Mouse (Mus musculus) right cerebral cortex, postnatal 36 days (tissue): ENCODE measurements around the gene Cdc20.

Experiments used
- DNase-seq, 2 experiments: peaks; one replicate each; pipeline ENCODE4 v3.0.0; 2022; ENCODE audit warnings: low spot score in 2 of 2, mixed read lengths in 1 of 2

Cdc20 gene

DNA sequence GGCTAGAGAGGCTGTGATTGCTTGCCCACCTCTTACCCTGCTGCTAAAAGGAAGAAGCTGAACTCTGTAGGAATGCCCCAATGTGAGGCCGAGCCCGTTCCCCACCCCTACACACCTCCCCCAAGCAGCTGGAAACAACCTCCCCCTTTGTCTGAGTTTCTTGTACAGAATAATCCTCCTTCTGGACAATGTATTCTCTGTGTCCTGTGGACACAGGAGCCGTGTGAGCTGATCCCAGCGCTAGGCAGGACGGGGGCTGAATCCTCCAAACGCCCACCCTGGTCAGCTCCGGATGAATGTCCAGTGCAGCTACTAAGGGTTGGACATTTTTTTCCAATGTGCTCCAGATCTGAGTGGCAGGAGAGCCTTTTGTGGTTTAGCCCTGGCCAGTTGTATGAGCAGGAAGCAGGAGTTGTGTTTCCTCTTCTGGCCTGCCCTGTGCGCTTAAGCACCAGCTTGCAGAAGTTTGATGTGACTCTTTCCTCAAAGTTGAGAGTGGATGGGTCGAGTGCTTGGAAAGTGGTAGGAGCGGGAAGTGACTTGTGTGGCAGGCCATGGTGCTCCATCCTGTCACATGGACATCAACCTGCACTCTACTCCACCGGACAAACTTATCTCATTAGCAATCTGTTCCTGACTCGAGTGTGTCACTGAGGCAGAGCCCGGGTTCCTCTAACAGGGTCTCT is 19.9 kb downstream of the Cdc20 start:
- no peak for DNase-seq

- peak in 1 of 2 experiments; percentile 51 for DNase-seq
These were observed 20.8 kb downstream of the Cdc20 start for GRCm38 (mm10) chr4:118416329-118416728.

GRCm38 (mm10) chr4:118415779-118416178 is 21.4 kb downstream of the Cdc20 start:
- no peak for DNase-seq

DNA sequence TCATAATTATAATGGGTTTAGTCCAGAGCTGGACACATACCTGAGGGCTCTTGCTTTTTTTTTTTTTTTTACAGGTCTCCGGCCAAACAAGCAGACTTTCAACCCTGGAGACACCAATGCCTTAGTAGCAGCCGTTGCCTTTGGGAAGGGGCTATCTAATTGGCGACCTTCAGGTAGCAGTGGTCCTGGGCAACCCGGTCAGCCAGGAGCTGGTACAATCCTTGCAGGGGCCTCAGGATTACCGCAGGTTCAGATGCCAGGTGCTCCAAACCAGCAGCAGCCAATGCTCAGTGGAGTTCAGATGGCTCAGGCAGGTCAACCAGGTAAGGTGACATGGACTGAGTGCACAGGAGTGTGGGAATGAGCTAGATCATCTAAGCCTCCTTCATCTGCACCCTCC is 23.6 kb downstream of the Cdc20 start:
- DNase-seq: no peak

DNA sequence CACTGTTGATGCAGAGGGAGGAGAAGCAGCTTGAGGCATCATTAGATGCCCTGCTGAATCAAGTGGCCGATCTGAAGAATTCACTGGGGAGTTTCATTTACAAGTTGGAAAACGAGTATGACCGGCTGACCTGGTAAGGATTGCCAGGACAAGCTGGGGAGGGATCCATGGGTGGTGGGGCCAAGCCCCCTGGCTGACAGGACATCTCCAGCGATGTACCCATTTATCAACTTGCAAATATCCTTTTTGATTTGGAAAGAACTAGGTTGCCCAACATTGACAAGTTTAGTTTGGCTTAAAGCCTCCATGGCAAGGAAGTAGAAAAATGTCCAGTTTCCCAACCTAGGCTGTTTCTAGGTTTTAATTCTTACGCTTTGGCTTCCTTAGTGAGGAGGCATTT is 26.3 kb downstream of the Cdc20 start:
- no peak for DNase-seq

- DNase-seq: peak; percentile 87 to 89
These were observed 27.8 kb downstream of the Cdc20 start, which contains the start of the genes Szt2 and Med8 for GRCm38 (mm10) chr4:118409142-118409900. Szt2 (minus strand) TSS chr4:118409273. Med8 (plus strand) TSS chr4:118409337.

DNA sequence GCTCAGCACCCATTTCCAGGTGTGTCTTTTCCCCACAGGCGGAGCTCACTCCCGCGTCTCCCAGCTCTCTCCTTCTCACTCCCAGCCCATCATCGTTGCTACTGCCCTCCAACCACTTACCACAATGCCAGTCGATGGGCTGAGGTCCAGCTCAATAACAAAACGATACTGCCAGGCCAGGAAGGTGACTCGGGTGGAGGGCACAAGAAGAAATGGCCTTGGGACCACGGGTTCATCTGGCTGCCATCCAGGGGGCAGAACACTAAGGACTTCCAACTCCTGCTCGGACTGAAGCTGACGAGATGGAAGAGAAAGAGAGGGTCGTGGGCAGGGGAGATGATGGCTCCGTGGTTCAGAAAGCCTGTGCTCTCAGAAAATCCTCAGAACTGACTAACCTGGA is 34.5 kb downstream of the Cdc20 start:
- no peak for DNase-seq

DNA sequence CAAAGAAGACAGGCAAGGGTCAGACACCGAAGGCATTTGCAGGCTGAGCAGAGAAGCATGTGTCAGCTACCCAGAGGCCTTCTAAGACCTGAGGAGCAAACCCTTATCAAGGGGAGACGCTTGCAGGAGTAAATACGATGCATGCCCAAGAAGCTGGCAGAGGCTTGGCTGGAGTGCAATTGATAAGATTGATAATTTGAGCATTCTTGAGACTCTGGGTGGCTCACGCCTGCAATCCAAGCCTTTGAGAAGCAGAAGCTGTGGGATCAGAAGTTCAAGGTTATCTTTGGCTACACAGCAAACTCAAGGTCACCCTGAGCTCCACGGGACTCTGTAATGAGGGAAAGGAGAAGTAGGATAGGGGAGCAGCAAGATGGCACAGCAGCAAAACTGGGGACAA is 35.2 kb downstream of the Cdc20 start:
- no peak for DNase-seq

DNA sequence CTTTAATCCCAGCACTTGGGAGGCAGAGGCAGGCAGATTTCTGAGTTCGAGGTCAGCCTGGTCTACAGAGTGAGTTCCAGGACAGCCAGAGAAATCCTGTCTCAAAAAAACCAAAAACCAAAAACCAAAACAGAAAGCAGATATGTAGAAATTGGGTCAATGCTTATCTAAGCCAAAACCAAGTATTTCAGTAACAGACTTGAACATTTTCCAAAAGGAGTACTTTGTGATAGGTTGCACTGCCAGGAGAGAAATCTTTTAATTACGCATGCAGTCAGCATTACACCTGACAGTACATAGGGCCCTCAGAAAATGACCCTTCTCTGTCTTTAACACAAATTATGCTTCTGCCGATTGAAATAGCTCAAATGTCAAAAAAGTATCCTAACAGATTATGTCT is 35.7 kb downstream of the Cdc20 start:
- DNase-seq: no peak

DNA sequence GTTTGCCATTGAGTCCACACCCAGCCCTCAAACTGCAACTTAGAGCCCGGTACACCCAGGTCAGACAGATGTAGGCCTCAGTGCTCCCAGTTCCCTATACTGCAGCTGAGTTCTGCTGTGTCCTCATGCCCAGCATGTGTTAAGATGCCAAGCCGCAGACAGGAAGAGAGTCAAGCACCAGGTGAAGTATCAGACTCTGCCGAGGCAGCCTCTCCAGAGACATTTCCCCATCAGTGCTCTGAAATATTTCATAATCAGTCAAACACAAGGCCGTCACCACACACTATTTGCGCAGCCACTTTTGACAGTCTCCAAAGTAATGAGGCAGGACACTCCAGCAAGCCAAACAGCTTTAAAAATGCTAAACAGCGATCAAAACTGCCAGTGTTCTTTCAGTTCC is 38.8 kb downstream of the Cdc20 start:
- DNase-seq: no peak

DNA sequence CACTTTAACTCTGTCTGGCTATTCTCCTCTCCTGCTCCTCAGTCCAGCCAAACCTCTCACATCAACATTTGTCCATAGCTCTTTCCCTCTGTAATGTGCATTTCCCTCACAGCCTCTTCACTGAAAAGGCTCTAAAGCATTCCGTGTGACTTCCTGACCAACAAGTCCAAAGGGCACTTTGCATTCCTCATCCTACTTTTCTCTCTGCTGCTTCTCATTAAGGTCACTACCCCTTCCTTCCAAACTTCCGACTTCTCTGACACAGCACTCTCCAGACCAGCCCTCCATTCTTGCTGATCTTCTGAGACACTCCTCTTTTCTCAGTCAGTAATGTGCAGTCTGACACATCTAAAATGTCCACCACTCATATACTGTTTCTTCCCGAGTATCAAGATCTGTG is 40.7 kb downstream of the Cdc20 start:
- no peak for DNase-seq

DNA sequence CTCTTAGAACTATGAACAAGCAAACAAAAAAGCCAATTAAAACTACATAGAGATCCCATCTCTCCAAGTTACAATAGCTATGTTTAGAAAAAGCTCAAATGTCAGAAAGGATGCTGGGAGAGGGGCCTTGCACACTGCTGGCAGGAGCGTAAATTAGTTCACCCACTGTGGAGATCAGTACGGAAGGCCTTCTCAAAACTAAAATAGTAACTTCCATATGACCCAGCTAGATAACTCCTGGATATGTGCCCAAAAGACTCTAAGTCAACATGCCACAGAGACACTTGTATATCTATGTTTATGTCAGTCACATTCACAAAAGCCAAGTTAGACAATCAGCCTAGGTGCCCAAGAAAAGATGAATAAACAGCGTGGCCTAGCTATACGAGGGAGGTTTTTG is 41.9 kb downstream of the Cdc20 start:
- no peak for DNase-seq

- DNase-seq: no peak
These were observed 42.6 kb downstream of the Cdc20 start for GRCm38 (mm10) chr4:118394505-118394904.

- DNase-seq: no peak
These were observed 47.0 kb downstream of the Cdc20 start for GRCm38 (mm10) chr4:118390146-118390545.

DNA sequence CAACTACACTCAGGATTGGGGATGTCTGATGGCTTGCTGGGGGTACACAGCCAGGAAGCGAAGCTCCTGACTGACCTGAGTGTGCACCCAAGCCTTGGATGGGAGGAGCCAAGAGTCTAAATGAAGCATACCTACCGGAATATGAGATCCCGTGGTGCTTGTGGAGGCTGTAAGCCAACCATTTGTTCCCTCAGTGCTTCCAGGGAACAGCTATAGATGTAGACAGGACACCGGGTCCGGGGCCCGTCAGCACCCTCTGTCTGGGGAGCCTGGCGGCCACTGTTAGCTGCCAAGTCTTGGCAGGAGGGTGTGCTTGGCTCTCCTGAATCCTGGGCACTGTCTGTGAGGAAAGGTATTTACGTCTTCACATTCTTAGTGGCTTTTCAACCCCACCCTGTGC is 49.8 kb downstream of the Cdc20 start:
- DNase-seq: no peak

DNA sequence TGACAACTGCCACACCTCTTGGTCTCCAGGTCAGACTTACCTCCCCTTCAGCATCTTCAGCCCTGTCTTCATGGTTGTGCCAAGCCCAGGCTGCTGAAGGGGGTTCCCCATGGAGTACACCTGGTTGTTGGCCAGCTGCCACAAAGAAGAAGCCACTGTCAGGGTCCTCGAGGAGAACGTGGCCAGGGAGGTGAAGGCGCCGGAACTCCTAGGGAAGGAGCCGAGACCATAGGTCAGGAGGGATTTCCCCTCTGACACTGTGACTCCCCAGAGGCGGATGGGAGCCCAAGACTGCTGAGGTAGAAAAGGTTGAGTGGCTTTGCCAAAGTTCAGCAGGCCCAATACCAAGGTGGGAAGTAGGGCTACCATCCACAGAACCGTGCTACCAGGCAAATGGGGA is 53.9 kb downstream of the Cdc20 start:
- no peak for DNase-seq
